Mouse (Mus musculus): ENCODE data around the gene Egfl8.

The Egfl8 gene

GRCm38 (mm10) chr17:34592581-34593549 is 22.9 kb downstream of the Egfl8 start:
- DNase-seq: peak; percentile 42

GRCm38 (mm10) chr17:34591994-34592375 is 23.8 kb downstream of the Egfl8 start:
- peak; percentile 96 for DNase-seq

GRCm38 (mm10) chr17:34591029-34591993 is 24.5 kb downstream of the Egfl8 start, which contains the start of gene Pbx2:
TSS of gene Pbx2 (plus strand) at chr17:34591266.
- peak; percentile 42 for DNase-seq

- DNase-seq: no peak
Measured at GRCm38 (mm10) chr17:34590154-34590987, 25.4 kb downstream of the Egfl8 start.

- DNase-seq: peak; percentile 68
Measured at GRCm38 (mm10) chr17:34589681-34590101, 26.1 kb downstream of the Egfl8 start, which contains the start of gene Gpsm3. TSS of gene Gpsm3 (plus strand) at chr17:34589806.

GRCm38 (mm10) chr17:34589206-34589605 is 26.6 kb downstream of the Egfl8 start:
- no peak for DNase-seq

- no peak for DNase-seq
Measured at GRCm38 (mm10) chr17:34588767-34589166, 27.0 kb downstream of the Egfl8 start.

- DNase-seq: no peak
Measured at GRCm38 (mm10) chr17:34587814-34588213, 28.0 kb downstream of the Egfl8 start.

GRCm38 (mm10) chr17:34587423-34587811 is 28.4 kb downstream of the Egfl8 start:
- peak; percentile 96 for DNase-seq

GRCm38 (mm10) chr17:34586796-34587422 is 28.9 kb downstream of the Egfl8 start:
- peak; percentile 90 for DNase-seq

GRCm38 (mm10) chr17:34585877-34586771 is 29.6 kb downstream of the Egfl8 start:
- DNase-seq: no peak

GRCm38 (mm10) chr17:34585121-34585520 is 30.6 kb downstream of the Egfl8 start:
- no peak for DNase-seq

- DNase-seq: no peak
Measured at GRCm38 (mm10) chr17:34583819-34584218, 32.0 kb downstream of the Egfl8 start.

GRCm38 (mm10) chr17:34583397-34583796 is 32.4 kb downstream of the Egfl8 start:
- no peak for DNase-seq

- no peak for DNase-seq
Measured at GRCm38 (mm10) chr17:34582528-34582927, 33.2 kb downstream of the Egfl8 start.

- DNase-seq: no peak
Measured at GRCm38 (mm10) chr17:34578070-34578469, 37.7 kb downstream of the Egfl8 start.

- no peak for DNase-seq
Measured at GRCm38 (mm10) chr17:34576577-34576976, 39.2 kb downstream of the Egfl8 start.

- DNase-seq: no peak
Measured at GRCm38 (mm10) chr17:34572361-34572760, 43.4 kb downstream of the Egfl8 start.

- DNase-seq: no peak
Measured at GRCm38 (mm10) chr17:34571875-34572274, 43.9 kb downstream of the Egfl8 start.

- no peak for DNase-seq
Measured at GRCm38 (mm10) chr17:34569919-34570318, 45.9 kb downstream of the Egfl8 start.

- DNase-seq: no peak
Measured at GRCm38 (mm10) chr17:34568421-34568820, 47.4 kb downstream of the Egfl8 start.

Data from lung, postnatal 14 days (tissue).